Mouse (Mus musculus) small intestine, adult 2 months (tissue): ENCODE data around the gene Wfdc21.

Experiments used
- CTCF ChIP-seq: fragments of 200-500 bp; IDR thresholded peaks from 2 replicates; pipeline ENCODE4 v1.5.1; 2012; ENCODE audit warnings: low read depth, mild to moderate bottlenecking, control low read depth, inconsistent platforms, low read length, moderate library complexity, mixed read lengths; ENCODE audit not compliant: insufficient replicate concordance, insufficient read length; ENCODE audit errors: extremely low read depth
- POLR2A ChIP-seq: fragments of 200-500 bp; IDR thresholded peaks from 2 replicates; pipeline ENCODE4 v1.6.1; 2012; ENCODE audit warnings: low read depth, mild to moderate bottlenecking, control low read depth, inconsistent platforms, low read length, moderate library complexity

DNA sequence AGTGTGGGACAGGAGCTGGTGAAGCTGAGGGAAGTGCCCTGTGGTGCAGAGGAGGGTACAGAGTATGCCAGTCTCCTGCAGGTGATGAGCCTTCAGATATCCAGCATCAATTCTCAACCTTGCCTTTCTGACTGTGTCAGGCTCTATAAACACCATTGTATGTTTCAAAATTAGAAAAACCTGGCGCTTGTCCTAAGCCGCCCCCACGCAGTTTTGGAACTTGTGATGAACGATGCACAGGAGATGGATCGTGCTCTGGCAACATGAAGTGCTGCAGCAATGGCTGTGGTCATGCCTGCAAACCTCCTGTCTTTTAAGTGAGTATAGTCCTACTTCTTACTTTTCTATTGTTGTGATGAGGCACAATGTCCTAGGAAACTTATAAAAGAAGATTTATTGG, 37.1 kb upstream of the Wfdc21 start:
- TF ChIP-seq CTCF (no peak), POLR2A (no peak)
